Mouse (Mus musculus) forebrain, postnatal 0 days (tissue): ENCODE data around the gene Gtf3c5. TPM values are rescaled to one million over a fixed set of nuclear protein-coding genes. Genes with fewer than 3 reads are reported as not detected.

Source experiments
- ATAC-seq: fragments of 200-750 bp; cut with Nextera tagmentation; 2 replicates; pipeline ENCODE4 v1.8.0; 2017; ENCODE audit warnings: mild to moderate bottlenecking, moderate library complexity
- DNase-seq: peaks from one replicate; pipeline ENCODE4 v3.0.0-alpha.2; 2015
- H3K27ac ChIP-seq: fragments of 300-500 bp; sonication (generic); 2 replicates; pipeline ENCODE4 v1.5.1; 2014; ENCODE audit warnings: low read depth, mild to moderate bottlenecking, antibody characterized with exemption, low read length, moderate library complexity, mixed read lengths
- H3K27me3 ChIP-seq: fragments of 300-500 bp; sonication (generic); 2 replicates; pipeline ENCODE4 v1.6.1; 2014; ENCODE audit warnings: mild to moderate bottlenecking, low read length, mixed read lengths; ENCODE audit not compliant: insufficient read depth
- H3K36me3 ChIP-seq: fragments of 300-500 bp; sonication (generic); 2 replicates; pipeline ENCODE4 v1.6.1; 2014; ENCODE audit warnings: mild to moderate bottlenecking, moderate library complexity; ENCODE audit not compliant: insufficient read depth
- H3K4me1 ChIP-seq: fragments of 300-500 bp; sonication (generic); 2 replicates; pipeline ENCODE4 v1.6.1; 2014; ENCODE audit warnings: antibody characterized with exemption; ENCODE audit not compliant: insufficient read depth
- H3K4me2 ChIP-seq: fragments of 300-500 bp; sonication (generic); 2 replicates; pipeline ENCODE4 v1.6.1; 2014; ENCODE audit warnings: low read depth, mild to moderate bottlenecking, moderate library complexity
- H3K4me3 ChIP-seq: fragments of 300-500 bp; sonication (generic); 2 replicates; pipeline ENCODE4 v1.5.1; 2014; ENCODE audit warnings: low read depth, low read length, mixed read lengths
- H3K9ac ChIP-seq: fragments of 300-500 bp; sonication (generic); 2 replicates; pipeline ENCODE4 v1.6.1; 2014; ENCODE audit warnings: mild to moderate bottlenecking
- H3K9me3 ChIP-seq: fragments of 300-500 bp; sonication (generic); 2 replicates; pipeline ENCODE4 v1.6.1; 2016; ENCODE audit warnings: low read length
- CTCF ChIP-seq: sonication (generic); IDR thresholded peaks from 2 replicates; pipeline ENCODE4 v1.5.1; 2016; ENCODE audit warnings: antibody characterized with exemption, control low read depth, low read depth
- WGBS: fragments of 180-500 bp; shearing (Covaris S2); extraction: QIAGEN DNeasy Blood & Tissue Kit; methylation state at CpG from one replicate; pipeline ENCODE4 v1.1.7; 2014; 5-methylcytosine and 5-hydroxymethylcytosine counted together
- polyA plus RNA-seq: library from polyadenylated mRNA; unstranded; fragments of >200 nt; fragmentation: Nextera tagmentation; extraction: Ambion mirVana; gene quantifications from 2 replicates; pipeline ENCODE4 v1.2.1, GENCODE M21; 2015
- total RNA-seq: library from RNA; depleted of rRNA; stranded (reverse); fragments of >200 nt; gene quantifications from 2 replicates; pipeline ENCODE4 v1.2.3, GENCODE M21; 2014

Gene Gtf3c5
- total and polyA plus RNA-seq, 2 experiments from 2014 or later, result 32.7 to 33.3 TPM

- no peak for DNase-seq
- H3K4me2 ChIP-seq, result no peak overlapping the region
- no peak for TF ChIP-seq CTCF
- H3K4me1 ChIP-seq, result 0 out of 2 replicates have a peak, but pooled peaks cover 6% of the 10 kb centered on the region
- 76% methylated on average over 3 of the region's 3 CpGs for WGBS
- H3K36me3 ChIP-seq, result peaks cover 56% of the 10 kb centered on the region
- ATAC-seq, result no peak
- H3K9me3 ChIP-seq, result no peaks in the 10 kb centered on the region
- no peak overlapping the region for H3K4me3 ChIP-seq
- H3K27me3 ChIP-seq, result no peaks in the 10 kb centered on the region
- H3K27ac ChIP-seq, result no peak overlapping the region
- no peak overlapping the region for H3K9ac ChIP-seq
These were observed 6.7 kb downstream of the Gtf3c5 start for GRCm38 (mm10) chr2:28576815-28577214.

- Histone ChIP-seq H3K9me3 (no peaks in the 10 kb centered on the region), H3K36me3 (peaks cover 65% of the 10 kb centered on the region), H3K9ac (no peak overlapping the region), H3K4me1 (no peaks in the 10 kb centered on the region), H3K27ac (no peak overlapping the region), H3K27me3 (no peaks in the 10 kb centered on the region), H3K4me2 (no peak overlapping the region), H3K4me3 (no peak overlapping the region)
- no peak for TF ChIP-seq CTCF
- DNase-seq (no peak), ATAC-seq (no peak)
- 81% methylated on average over 4 of the region's 4 CpGs for WGBS
These were observed 8.2 kb downstream of the Gtf3c5 start for GRCm38 (mm10) chr2:28575341-28575740.

GRCm38 (mm10) chr2:28569903-28570302 lies 13.6 kb downstream of the Gtf3c5 start:
- H3K4me2 ChIP-seq, result no peak overlapping the region
- H3K27ac ChIP-seq, result no peak overlapping the region
- H3K27me3 ChIP-seq, result no peaks in the 10 kb centered on the region
- no peak overlapping the region for H3K4me3 ChIP-seq
- DNase-seq (no peak), ATAC-seq (no peak)
- no peaks in the 10 kb centered on the region for H3K4me1 ChIP-seq
- no peak overlapping the region for H3K9ac ChIP-seq
- 90% methylated on average over 3 of the region's 3 CpGs for WGBS
- TF ChIP-seq CTCF, result no peak
- no peaks in the 10 kb centered on the region for H3K9me3 ChIP-seq
- peaks cover 83% of the 10 kb centered on the region for H3K36me3 ChIP-seq

- Histone ChIP-seq H3K36me3 (peaks cover 60% of the 10 kb centered on the region), H3K4me1 (no peaks in the 10 kb centered on the region), H3K4me3 (no peak overlapping the region), H3K9ac (no peak overlapping the region), H3K4me2 (no peak overlapping the region), H3K9me3 (no peaks in the 10 kb centered on the region), H3K27me3 (no peaks in the 10 kb centered on the region), H3K27ac (no peak overlapping the region)
- ATAC-seq, result no peak
- DNase-seq, result no peak
- no peak for TF ChIP-seq CTCF
- WGBS, result 74% methylated on average over 5 of the region's 5 CpGs
These were observed 17.0 kb downstream of the Gtf3c5 start for GRCm38 (mm10) chr2:28566545-28566944.

GRCm38 (mm10) chr2:28564380-28564779 lies 19.2 kb downstream of the Gtf3c5 start:
- 85% methylated on average over 4 of the region's 4 CpGs for WGBS
- Histone ChIP-seq H3K9ac (no peak overlapping the region), H3K27ac (no peak overlapping the region), H3K4me3 (no peak overlapping the region), H3K4me1 (no peaks in the 10 kb centered on the region), H3K27me3 (no peaks in the 10 kb centered on the region), H3K36me3 (peaks cover 42% of the 10 kb centered on the region), H3K4me2 (no peak overlapping the region), H3K9me3 (no peaks in the 10 kb centered on the region)
- DNase-seq (no peak), ATAC-seq (no peak)
- no peak for TF ChIP-seq CTCF

- H3K27ac ChIP-seq, result no peak overlapping the region
- TF ChIP-seq CTCF, result no peak
These were observed 19.7 kb downstream of the Gtf3c5 start for GRCm38 (mm10) chr2:28563830-28564229.

GRCm38 (mm10) chr2:28563303-28563702 lies 20.2 kb downstream of the Gtf3c5 start, which contains the start of gene Cel:
Gene Cel, minus strand, starts transcription at chr2:28563403.
- Histone ChIP-seq H3K36me3 (peaks cover 32% of the 10 kb centered on the region), H3K27me3 (no peaks in the 10 kb centered on the region), H3K4me3 (no peak within 1 kb of the TSS), H3K27ac (no peak within 1 kb of the TSS), H3K9ac (no peak within 1 kb of the TSS), H3K4me2 (no peak within 1 kb of the TSS), H3K9me3 (no peaks in the 10 kb centered on the region), H3K4me1 (no peaks in the 10 kb centered on the region)
- 73% methylated on average over 6 of the region's 6 CpGs for WGBS
- no peak for ATAC-seq
- DNase-seq, result no peak
- TF ChIP-seq CTCF, result no peak

More at GRCm38 (mm10) chr2:28563830-28564229, 19.7 kb downstream of the Gtf3c5 start:
- no peaks in the 10 kb centered on the region for H3K4me1 ChIP-seq
- ATAC-seq (no peak), DNase-seq (no peak)
- H3K4me3 ChIP-seq, result no peak overlapping the region
- no peaks in the 10 kb centered on the region for H3K9me3 ChIP-seq
- no peak overlapping the region for H3K4me2 ChIP-seq
- no peaks in the 10 kb centered on the region for H3K27me3 ChIP-seq
- peaks cover 36% of the 10 kb centered on the region for H3K36me3 ChIP-seq
- H3K9ac ChIP-seq, result no peak overlapping the region
